Mouse (Mus musculus): ENCODE measurements around the gene Abhd17c.

DNA sequence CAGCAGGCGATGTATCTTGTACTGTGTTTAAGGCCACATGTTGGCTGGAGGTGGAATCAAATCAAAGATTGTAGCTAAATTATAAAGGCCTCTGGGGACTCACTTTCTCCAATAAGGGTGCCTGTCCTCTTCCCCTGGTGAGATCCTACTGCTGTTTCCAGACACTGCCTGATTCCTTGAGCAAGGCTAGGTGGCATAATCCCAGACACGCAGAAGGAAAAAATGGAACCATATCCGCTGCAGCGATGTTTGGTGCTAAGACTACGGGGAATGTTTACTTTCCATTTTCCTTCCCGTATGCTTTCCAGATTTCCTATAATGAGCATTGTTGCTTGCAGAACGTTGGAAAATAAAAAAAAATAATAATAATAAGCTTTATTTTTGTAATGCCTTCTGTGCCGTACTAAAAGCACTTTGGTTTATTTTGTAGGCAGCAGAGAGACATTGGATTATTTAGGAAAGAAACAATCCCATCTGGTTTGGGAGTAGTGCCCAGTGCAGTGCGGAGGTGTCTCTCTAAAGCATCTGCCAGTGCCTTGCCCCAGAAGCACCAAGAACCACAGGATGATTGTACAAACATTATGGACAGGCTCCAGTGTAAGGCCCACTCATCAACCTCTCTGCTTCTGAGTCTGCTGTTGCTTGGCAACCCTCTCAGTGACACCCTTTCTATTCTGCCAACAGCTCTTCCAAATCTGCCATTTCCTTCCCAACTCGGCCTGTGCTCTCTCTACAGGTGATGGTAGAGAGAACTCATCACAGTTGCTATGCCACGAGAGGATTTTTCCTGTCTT lies 23.2 kb upstream of the Abhd17c start:
- TF ChIP-seq POLR2A (IDR thresholded peaks at IDR 0.05; ENCODE audit: insufficient read depth, low read depth, low read length) (no peak), EP300 (IDR thresholded peaks at IDR 0.05; ENCODE audit: insufficient read depth, low read depth, low read length) (no peak), CTCF (IDR thresholded peaks at IDR 0.05) (no peak)
